Mouse (Mus musculus) small intestine, adult 2 months (tissue): ENCODE results near the gene Mymk.

Source experiments
- CTCF ChIP-seq: fragments of 200-500 bp; IDR thresholded peaks from 2 replicates; pipeline ENCODE4 v1.5.1; 2012; ENCODE audit warnings: low read depth, mild to moderate bottlenecking, control low read depth, inconsistent platforms, low read length, moderate library complexity, mixed read lengths; ENCODE audit not compliant: insufficient replicate concordance, insufficient read length; ENCODE audit errors: extremely low read depth
- POLR2A ChIP-seq: fragments of 200-500 bp; IDR thresholded peaks from 2 replicates; pipeline ENCODE4 v1.6.1; 2012; ENCODE audit warnings: low read depth, mild to moderate bottlenecking, control low read depth, inconsistent platforms, low read length, moderate library complexity

GRCm38 (mm10) chr2:27032361-27032760 is 39.6 kb downstream of the Mymk start:
- TF ChIP-seq CTCF = no peak
- no peak for TF ChIP-seq POLR2A
